Mouse (Mus musculus): ENCODE measurements around the gene Fam83e.

Fam83e gene

DNA sequence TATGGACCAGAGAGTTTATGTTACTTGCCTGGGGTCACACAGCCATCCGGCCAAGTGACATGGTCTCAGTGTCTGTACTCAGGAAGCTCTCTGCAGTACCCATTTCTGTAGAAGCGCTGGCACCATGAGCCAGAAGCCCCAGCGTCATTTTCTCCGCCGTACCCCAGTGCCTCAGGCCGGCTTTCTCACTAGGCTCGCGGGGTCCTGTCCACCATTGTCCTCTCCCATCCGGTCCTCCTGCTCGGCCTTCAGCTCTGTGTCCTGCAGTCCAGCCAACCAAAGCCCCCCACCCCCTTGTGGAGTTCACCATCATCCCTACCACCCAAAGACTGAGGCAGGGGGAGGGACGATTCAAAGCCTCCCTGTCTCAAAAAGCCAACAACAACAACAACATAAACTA, 19.4 kb upstream of the Fam83e start:
- DNase-seq (ENCODE audit: low read depth in 2 of 2, low spot score in 2 of 2), result no peak

GRCm38 (mm10) chr7:45702316-45702715, 18.7 kb upstream of the Fam83e start:
- DNase-seq (ENCODE audit: low read depth in 2 of 2, low spot score in 2 of 2), result no peak

- no peak for DNase-seq (ENCODE audit: low read depth in 2 of 2, low spot score in 2 of 2)
These were observed 18.0 kb upstream of the Fam83e start for GRCm38 (mm10) chr7:45702809-45703520.

DNA sequence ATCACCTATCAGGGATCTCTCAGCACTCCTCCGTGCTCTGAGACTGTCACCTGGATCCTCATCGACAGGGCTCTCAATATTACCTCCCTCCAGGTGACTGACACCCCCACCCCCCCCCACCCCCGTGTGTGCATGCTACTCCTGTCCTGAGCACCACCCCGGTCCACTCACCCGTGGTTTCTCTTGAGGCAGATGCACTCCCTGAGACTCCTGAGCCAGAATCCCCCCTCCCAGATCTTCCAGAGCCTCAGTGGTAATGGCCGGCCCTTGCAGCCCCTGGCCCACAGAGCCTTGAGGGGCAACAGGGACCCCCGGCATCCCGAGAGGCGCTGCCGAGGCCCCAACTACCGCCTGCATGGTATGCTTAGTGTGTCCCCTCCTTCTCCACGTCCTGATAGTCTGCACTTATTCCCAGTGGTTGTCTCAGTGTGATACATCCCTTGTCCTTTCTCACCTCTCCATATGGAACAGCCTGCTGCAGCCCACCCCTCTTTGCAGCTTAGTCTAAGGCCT, 17.4 kb upstream of the Fam83e start:
- no peak for DNase-seq (ENCODE audit: low read depth in 2 of 2, low spot score in 2 of 2)

- peak in 1 of 2 experiments; percentile 50 for DNase-seq (ENCODE audit: low read depth in 2 of 2, low spot score in 2 of 2)
These were observed 16.9 kb upstream of the Fam83e start for GRCm38 (mm10) chr7:45704046-45704559.

- DNase-seq (ENCODE audit: low read depth in 2 of 2, low spot score in 2 of 2), result peak; percentile 98 to 99
These were observed 16.1 kb upstream of the Fam83e start, which contains the start of gene Dbp for GRCm38 (mm10) chr7:45704730-45705442. Dbp (plus strand) TSS chr7:45705088.

DNA sequence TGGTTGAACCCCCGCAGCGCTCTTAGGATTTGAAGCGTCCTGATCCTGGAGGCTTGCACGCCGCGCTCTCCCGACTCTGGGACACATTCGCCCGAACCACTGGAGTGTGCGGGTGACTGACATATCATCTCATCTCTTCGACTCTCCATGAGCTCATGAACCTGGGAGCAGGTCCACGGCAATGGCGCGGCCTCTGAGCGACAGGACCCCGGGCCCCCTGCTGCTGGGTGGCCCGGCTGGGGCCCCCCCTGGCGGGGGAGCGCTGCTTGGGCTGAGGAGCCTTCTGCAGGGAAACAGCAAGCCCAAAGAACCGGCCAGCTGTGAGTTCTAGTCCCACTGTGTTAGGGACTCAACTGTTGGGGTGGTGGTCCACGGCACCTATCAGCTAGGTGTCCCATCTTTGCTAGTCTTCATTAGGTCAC, 15.6 kb upstream of the Fam83e start:
- no peak for DNase-seq (ENCODE audit: low read depth in 2 of 2, low spot score in 2 of 2)

DNA sequence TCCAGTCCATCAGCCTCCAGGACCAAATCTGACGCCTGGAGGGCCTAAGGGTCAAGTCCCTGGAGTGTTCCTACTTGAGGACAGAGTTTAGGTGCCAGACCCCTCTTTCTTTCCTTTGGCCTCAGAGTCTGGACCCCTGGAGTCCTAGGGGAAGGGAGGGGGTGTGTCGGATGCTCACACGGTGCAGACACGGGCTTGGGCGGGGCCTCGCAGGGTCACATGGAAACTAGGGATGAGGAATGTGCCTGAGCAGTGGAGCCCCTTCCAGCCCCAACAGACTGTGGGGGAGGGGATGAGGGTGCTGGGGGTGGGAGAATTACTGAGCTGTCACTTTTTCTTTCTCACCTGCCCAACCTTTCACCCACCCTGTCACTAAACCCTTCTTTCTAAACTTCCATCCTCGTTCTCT, 15.1 kb upstream of the Fam83e start:
- no peak for DNase-seq (ENCODE audit: low read depth in 2 of 2, low spot score in 2 of 2)

DNA sequence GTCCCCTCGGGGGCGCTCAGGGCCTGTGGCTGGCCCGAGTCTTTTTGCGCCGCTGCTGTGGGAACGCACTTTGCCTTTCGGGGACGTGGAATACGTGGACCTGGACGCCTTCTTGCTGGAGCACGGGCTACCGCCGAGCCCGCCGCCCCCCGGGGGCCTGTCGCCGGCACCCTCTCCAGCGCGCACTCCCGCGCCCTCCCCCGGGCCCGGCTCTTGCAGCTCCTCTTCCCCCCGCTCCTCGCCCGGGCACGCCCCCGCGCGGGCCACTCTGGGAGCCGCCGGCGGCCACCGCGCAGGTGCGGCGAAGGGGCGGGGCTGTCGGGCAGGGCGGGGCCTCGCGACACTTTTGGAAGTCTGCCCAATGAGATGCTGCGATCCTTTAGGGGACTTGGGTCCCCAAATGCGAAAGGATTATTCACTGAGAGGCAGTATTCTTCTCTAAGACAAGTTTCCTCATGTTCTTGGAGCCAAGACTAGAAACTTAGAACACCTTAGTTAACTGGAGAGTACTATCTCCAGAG, 14.2 kb upstream of the Fam83e start:
- peak; percentile 76 to 84 for DNase-seq (ENCODE audit: low read depth in 2 of 2, low spot score in 2 of 2)

DNA sequence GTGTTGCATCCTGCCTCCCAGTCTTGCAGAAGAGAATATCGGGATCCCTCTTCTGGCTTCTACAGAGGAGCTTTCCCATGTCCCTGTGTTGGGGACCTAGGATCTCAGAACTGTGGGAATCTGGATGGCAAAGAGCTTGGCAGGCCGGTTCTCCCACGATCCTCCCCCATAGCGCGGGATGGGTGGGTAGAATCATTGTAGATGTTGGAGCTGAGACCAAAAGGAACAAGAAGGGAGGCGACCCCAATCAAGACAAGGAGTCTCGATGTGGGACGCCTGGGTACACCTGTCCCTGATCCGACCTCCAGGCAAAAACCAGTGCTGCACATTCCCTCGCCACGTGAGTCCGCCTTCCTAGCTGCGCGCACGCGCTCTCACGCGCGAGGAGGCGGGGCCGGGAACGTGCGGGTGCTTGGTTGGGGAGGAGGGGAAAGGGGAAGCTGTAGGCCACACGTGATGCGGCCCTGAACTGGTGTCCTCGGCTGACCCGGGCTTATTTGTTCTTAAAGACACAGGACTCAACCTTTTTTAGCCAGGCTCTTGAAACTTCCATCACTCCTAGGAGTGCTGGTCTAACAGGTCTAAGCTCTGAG, 13.5 kb upstream of the Fam83e start:
- peak; percentile 86 to 91 for DNase-seq (ENCODE audit: low read depth in 2 of 2, low spot score in 2 of 2)

DNA sequence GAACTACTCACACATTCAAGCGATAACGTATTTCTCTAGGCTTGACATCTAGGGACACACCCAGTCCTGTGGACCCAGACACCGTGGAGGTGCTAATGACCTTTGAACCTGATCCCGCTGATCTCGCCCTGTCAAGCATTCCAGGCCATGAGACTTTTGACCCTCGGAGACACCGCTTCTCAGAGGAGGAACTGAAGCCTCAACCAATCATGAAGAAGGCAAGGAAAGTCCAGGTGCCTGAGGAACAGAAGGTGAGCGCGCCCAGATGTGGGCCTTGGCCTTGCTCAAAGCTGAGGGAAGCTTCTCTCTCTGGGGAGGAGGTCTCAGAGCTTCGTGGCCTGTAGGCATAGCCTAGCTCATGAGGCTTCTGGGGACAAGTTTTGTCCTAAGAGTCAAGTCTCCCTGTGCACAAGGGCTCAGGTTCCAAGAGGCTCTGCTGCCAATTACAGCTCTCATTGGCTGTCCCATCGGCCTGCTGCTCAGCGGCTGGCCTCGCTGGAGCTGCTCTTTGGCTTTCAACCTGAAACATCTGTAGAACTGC, 12.7 kb upstream of the Fam83e start:
- no peak for DNase-seq (ENCODE audit: low read depth in 2 of 2, low spot score in 2 of 2)

- no peak for DNase-seq (ENCODE audit: low read depth in 2 of 2, low spot score in 2 of 2)
These were observed 12.0 kb upstream of the Fam83e start for GRCm38 (mm10) chr7:45709036-45709435.

DNA sequence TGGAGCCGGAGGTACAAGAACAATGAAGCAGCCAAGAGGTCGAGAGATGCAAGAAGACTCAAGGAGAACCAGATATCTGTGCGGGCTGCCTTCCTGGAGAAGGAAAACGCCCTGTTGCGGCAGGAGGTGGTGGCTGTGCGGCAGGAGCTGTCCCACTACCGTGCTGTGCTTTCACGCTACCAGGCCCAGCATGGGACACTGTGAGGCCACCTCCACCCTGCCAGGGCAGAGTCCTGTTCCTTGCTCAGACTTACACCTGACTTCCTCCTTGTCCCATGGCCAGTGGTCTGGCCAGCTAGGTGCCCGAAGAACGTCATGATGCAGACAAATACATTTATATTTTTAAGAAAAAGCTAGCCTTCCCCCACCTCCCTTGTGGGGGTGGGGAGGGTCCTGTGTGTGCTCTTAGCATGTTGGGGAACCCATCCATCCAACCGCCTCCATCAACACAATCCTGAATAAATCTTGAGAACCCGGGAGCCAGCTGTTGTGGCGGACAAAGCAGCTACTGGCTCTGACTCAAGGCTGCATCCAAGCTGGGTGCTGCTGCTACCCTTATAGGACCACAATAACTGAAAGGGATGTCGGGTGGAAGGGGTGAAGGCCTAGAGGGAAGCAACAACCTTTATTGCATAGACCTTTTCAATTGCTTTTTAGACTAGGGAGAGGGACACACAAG, 11.2 kb upstream of the Fam83e start:
- no peak for DNase-seq (ENCODE audit: low read depth in 2 of 2, low spot score in 2 of 2)

DNA sequence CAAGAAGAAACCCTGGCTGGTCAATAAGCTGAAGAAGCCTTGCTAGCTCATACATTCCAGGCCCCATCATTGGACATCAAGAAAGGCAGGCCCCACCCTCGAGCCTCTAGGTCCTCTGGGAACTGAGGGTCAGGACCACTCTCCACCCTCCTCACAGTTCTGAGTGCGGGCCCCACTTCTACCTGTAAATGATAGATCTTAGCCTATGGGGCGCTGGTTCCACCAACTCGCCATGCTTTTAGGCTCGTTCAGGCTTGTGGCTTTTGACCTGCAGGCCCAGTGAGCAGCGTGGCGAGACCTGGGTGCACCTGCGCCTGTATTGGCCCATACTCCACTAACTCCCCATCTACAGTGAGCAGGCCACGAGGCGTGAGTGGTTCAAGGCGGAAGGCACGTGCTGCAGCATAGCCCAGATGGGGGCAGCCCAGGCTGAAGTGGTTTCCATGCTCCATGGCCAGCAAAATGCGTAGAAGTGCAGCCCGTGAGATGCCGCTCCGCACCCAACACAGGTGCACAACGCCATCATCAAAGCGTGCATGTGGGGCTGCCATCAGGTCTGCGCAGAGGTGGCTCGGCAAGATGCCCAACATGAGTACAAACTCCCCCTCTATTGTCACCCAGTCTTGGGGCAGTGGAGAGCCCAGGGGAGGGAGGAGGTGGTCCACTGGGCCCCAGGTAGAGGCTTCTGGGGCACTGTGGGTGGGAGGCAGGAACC, 10.4 kb upstream of the Fam83e start:
- DNase-seq (ENCODE audit: low read depth in 2 of 2, low spot score in 2 of 2), result no peak

DNA sequence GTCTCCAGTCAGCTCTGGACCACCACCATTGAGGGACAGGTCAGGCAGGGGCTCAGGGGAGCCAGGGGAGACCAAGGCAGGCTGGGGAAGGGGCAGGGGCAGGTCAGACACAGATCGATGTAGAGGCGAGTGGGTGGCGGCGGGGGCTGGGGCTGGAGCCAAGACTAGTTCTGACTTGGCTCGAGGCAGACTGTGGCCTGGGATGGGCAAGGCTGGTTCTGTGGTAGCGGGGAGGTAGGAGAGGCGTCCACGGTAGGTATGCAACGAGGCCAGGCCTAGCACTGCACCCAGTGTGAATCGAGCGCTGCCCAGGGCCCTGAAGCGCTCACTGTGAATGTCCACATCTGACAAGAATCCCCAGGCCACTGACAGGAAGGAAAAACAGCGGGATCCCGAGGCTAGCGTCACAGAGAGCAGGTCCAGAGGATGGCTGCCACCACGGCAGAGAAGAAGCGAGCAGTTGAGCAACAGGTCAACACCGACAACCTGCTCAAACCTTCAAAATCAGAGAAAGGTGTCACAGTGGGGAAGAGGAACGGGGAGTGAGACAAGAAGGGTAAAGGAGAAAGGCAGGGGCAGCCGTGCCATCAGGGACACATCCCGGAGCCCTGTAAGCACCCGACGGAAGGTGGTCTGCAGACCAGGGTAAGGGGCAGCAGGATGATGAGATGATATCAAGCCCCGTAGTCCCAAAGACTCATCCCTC, 9.5 kb upstream of the Fam83e start:
- no peak for DNase-seq (ENCODE audit: low read depth in 2 of 2, low spot score in 2 of 2)

GRCm38 (mm10) chr7:45712022-45712757, 8.8 kb upstream of the Fam83e start:
- no peak for DNase-seq (ENCODE audit: low read depth in 2 of 2, low spot score in 2 of 2)

DNA sequence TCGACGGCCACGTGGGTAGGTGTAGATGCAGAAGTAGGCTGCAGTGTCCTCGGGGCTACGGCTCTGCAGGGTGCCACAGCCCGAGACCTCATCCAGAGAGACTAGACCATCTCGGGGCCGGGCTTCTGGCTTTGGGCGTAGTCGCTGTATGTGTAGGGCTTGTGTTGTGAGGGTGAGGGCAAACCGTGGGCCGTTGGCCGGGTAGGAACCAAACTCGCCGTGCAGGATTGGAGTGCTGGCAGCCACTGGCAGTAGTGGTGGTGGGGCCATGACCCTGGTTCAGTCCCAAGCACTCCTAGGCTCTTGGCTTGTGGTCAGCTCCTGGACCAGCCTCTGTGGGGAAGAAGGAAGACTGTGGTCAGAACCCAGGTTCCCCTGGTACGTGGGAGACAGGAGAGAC, 7.6 kb upstream of the Fam83e start:
- DNase-seq (ENCODE audit: low read depth in 2 of 2, low spot score in 2 of 2), result no peak

GRCm38 (mm10) chr7:45713881-45714520, 7.0 kb upstream of the Fam83e start:
- DNase-seq (ENCODE audit: low read depth in 2 of 2, low spot score in 2 of 2), result no peak

Measured in CD8-positive naive resting alpha-beta T cell, adult 2 months (primary cell).